Mouse (Mus musculus) liver, embryonic 14.5 days (tissue): ENCODE results near the gene Arhgap17.

ENCODE experiments used
- CTCF ChIP-seq: IDR thresholded peaks from 2 replicates; pipeline ENCODE4 v1.5.1; 2016; ENCODE audit warnings: antibody characterized with exemption, low read depth, control low read depth
- EP300 ChIP-seq: IDR thresholded peaks from 2 replicates; pipeline ENCODE4 v1.6.1; 2016; ENCODE audit warnings: antibody characterized with exemption, low read depth

DNA sequence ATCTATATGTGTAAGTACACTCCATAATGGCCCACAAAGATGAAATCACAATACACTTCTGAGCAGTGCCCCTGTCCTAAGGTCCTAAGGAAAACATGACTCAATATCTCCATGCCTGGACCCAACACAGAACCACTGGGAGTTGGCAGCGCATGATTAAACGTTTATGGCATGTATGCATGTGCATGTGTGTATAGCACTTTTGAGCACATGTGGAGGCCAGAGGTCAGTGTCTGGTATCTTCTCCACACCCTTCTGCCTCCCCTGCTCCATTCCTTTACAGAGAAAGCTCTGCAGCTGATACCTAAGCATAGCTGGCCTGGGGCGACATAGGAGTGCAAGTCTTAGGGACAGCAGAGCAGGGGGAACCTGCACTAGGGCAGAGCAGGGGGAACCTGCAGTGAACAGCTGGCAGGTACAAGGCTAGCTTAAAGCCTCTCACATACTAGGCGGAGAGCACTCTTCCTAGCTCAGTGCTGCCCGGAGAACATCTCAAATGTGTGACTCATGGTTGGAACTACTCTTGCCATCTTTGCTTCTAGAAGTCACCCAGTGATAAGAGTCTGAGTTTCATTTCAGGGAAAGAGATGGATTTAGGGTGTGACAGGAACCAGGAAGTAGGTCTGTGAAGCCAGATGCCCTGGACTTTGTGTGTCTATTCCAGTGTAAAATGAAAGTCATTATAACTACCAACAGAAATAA, 25.5 kb downstream of the Arhgap17 start:
- TF ChIP-seq CTCF = no peak
- no peak for TF ChIP-seq EP300
